Mouse (Mus musculus) stomach, embryonic 14.5 days (tissue): Measurements from ENCODE around the gene Camk2g. TPM values are rescaled to one million over a fixed set of nuclear protein-coding genes. Genes with fewer than 3 reads are reported as not detected.
"Not testable (repeated sequence)": the region's sequence is repeated elsewhere in the genome, so short reads cannot be mapped to it uniquely, and the experiment has no call there.

Experiments
- ATAC-seq: fragments of 200-750 bp; cut with Nextera tagmentation; 2 replicates; pipeline ENCODE4 v1.8.0; 2017; ENCODE audit warnings: low read depth, moderate TSS enrichment; ENCODE audit not compliant: insufficient number of reproducible peaks, insufficient read depth, low FRiP score
- H3K27ac ChIP-seq: fragments of 300-500 bp; sonication (generic); 2 replicates; pipeline ENCODE4 v1.5.1; 2014; ENCODE audit warnings: mild to moderate bottlenecking, low read length, moderate library complexity, mixed read lengths
- H3K27me3 ChIP-seq: fragments of 300-500 bp; sonication (generic); 2 replicates; pipeline ENCODE4 v1.6.1; 2014; ENCODE audit warnings: low read length, control low read depth, mixed read lengths; ENCODE audit not compliant: control insufficient read depth, insufficient read depth
- H3K36me3 ChIP-seq: fragments of 300-500 bp; sonication (generic); 2 replicates; pipeline ENCODE4 v1.6.1; 2014; ENCODE audit warnings: mild to moderate bottlenecking, control low read depth, low read length, moderate library complexity, mixed read lengths; ENCODE audit not compliant: control insufficient read depth, insufficient read depth
- H3K4me1 ChIP-seq: fragments of 300-500 bp; sonication (generic); 2 replicates; pipeline ENCODE4 v1.6.1; 2014; ENCODE audit warnings: low read length, control low read depth, mixed read lengths; ENCODE audit not compliant: control insufficient read depth, insufficient read depth
- H3K4me2 ChIP-seq: fragments of 300-500 bp; sonication (generic); replicated peaks from 2 replicates; pipeline ENCODE4 v1.6.1; 2014; ENCODE audit warnings: low read depth, low read length, control low read depth
- H3K4me3 ChIP-seq: fragments of 300-500 bp; sonication (generic); 2 replicates; pipeline ENCODE4 v1.5.1; 2014; ENCODE audit warnings: low read depth, low read length, control low read depth
- H3K9ac ChIP-seq: fragments of 300-500 bp; sonication (generic); replicated peaks from 2 replicates; pipeline ENCODE4 v1.6.1; 2014; ENCODE audit warnings: low read depth, mild to moderate bottlenecking, control low read depth, low read length, moderate library complexity, mixed read lengths
- H3K9me3 ChIP-seq: fragments of 300-500 bp; sonication (generic); 2 replicates; pipeline ENCODE4 v1.6.1; 2016; ENCODE audit warnings: low read depth, low read length, control low read depth; ENCODE audit not compliant: control insufficient read depth
- WGBS: fragments of 180-500 bp; shearing (Covaris S2); extraction: QIAGEN DNeasy Blood & Tissue Kit; methylation state at CpG from one replicate; pipeline ENCODE4 v1.1.7; 2014; 5-methylcytosine and 5-hydroxymethylcytosine counted together
- polyA plus RNA-seq: library from polyadenylated mRNA; unstranded; fragments of >200 nt; fragmentation: Nextera tagmentation; extraction: Ambion mirVana; gene quantifications from 2 replicates; pipeline ENCODE4 v1.2.1, GENCODE M21; 2014

The Camk2g gene
- polyA plus RNA-seq, 1 experiment from 2014 or later: 53.6 TPM

DNA sequence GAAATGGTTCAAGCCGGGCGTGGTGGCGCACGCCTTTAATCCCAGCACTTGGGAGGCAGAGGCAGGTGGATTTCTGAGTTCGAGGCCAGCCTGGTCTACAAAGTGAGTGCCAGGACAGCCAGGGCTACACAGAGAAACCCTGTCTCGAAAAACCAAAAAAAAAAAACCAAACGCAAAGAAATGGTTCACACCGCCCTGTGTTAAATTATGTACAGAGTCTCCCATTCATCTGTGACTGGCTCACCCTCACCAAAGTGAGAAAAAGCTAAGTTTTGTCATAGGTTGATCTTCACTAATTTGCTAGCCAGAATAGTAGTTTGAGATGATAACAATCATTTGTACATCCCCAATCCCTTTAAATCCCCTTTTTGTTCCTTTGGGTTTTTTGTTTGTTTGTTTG lies 90.4 kb downstream of the Camk2g start:
- WGBS: 7% methylated on average over 8 of the region's 8 CpGs
- H3K9ac ChIP-seq: peak overlapping the region; percentile 74
- not testable (repeated sequence) for ATAC-seq

DNA sequence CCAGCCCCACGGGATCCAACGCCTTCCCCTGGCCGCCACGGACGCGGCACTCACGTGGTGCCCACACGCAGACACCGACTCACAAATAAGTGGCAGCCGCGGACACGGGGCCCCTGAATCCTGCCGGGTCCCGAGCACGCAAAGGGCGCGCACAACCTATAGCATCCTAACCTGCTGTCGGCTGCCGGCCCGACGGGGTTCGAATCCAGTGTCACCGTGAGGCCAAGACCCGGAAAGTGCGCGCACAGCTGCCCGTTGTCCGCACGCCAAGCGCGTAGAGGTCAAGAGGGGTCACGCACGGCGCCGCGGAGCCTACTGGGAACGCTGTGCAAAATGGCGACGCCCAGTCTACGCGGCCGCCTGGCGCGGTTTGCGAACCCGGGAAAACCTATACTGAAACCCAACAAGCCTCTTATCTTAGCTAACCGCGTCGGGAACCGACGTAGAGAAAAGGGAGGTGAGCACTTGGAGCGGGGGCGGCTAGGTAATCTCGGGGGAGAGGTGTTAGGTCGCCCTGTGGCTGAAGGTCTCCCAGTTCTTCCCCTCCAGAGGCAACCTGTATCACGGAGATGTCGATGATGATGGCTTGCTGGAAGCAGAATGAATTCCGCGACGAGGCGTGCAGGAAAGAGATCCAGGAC lies 91.0 kb downstream of the Camk2g start, which contains the start of gene Chchd1:
TSS of gene Chchd1 (plus strand) at position 266 of the 641 bp plus-strand sequence.
- peaks cover 21% of the 10 kb centered on the region; the same call in 1 of the 2 replicates for H3K36me3 ChIP-seq
- H3K27ac ChIP-seq: peak within 1 kb of the TSS; percentile 90
- peak within 1 kb of the TSS; percentile 74 for H3K9ac ChIP-seq
- ATAC-seq: peak; percentile 78
- peak within 1 kb of the TSS; percentile 73 for H3K4me3 ChIP-seq
- H3K4me2 ChIP-seq: peak within 1 kb of the TSS; percentile 62
- peaks cover 25% of the 10 kb centered on the region for H3K4me1 ChIP-seq
- no peaks in the 10 kb centered on the region for H3K27me3 ChIP-seq
- no peaks in the 10 kb centered on the region for H3K9me3 ChIP-seq
- WGBS: under 1% methylated on average over 61 of the region's 61 CpGs

More for the DNA sequence above, 90.4 kb downstream of the Camk2g start:
- H3K9me3 ChIP-seq, H3K27me3 ChIP-seq: not testable (repeated sequence)
- Histone ChIP-seq H3K4me2 (peak overlapping the region; percentile 62), H3K27ac (peak overlapping the region; percentile 90), H3K36me3 (peaks cover 18% of the 10 kb centered on the region; the same call in 1 of the 2 replicates), H3K4me3 (peak overlapping the region; percentile 73), H3K4me1 (peaks cover 21% of the 10 kb centered on the region)

DNA sequence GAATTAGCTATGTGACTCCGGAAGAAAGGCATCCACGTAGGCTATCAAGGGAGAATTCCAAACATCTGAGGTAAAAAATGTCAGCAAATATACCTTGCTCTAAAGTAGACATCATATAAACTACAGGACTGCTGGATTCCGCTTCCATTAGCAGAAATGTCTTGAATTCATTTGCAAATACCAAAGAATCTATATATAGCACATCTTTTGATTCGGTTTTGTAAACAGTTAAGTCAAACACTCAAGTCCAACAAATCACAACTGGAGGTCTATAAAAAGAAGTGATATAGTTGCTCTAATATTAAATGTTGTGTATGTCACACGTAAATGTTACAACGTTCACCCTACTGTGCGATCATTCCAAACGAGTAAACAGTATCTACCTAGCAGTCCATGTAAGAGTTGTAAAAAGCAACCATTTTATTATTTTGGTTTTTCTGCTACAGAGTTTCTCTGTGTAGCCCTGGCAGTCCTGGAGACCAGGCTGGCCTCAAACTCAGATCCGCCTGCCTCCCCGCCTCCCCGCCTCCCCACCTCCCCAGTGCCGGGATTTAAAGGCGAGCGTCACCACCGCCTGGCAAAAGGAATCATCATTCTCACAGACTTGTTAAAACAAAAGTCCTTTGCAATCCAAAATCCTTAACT lies 91.7 kb downstream of the Camk2g start:
- Histone ChIP-seq H3K4me2 (peak overlapping the region; percentile 62), H3K9ac (peak overlapping the region; percentile 74), H3K36me3 (peaks cover 21% of the 10 kb centered on the region; the same call in 1 of the 2 replicates), H3K4me3 (peak overlapping the region; percentile 73), H3K9me3 (no peaks in the 10 kb centered on the region), H3K27me3 (no peaks in the 10 kb centered on the region), H3K4me1 (peaks cover 29% of the 10 kb centered on the region), H3K27ac (peak overlapping the region; percentile 90)
- WGBS: 3% methylated on average over 15 of the region's 15 CpGs
- ATAC-seq: peak; percentile 17; the same call in 1 of the 2 replicates

GRCm38 (mm10) chr14:20701554-20701953 lies 92.3 kb downstream of the Camk2g start:
- no peak overlapping the region for H3K27ac ChIP-seq
- H3K9ac ChIP-seq: no peak overlapping the region
- no peaks in the 10 kb centered on the region for H3K9me3 ChIP-seq
- H3K4me1 ChIP-seq: peaks cover 35% of the 10 kb centered on the region
- peak overlapping the region; percentile 62 for H3K4me2 ChIP-seq
- WGBS: 74% methylated on average over 8 of the region's 8 CpGs
- H3K36me3 ChIP-seq: peaks cover 21% of the 10 kb centered on the region; the same call in 1 of the 2 replicates
- H3K4me3 ChIP-seq: peak overlapping the region; percentile 73; the same call in 1 of the 2 replicates
- no peak for ATAC-seq
- no peaks in the 10 kb centered on the region for H3K27me3 ChIP-seq

DNA sequence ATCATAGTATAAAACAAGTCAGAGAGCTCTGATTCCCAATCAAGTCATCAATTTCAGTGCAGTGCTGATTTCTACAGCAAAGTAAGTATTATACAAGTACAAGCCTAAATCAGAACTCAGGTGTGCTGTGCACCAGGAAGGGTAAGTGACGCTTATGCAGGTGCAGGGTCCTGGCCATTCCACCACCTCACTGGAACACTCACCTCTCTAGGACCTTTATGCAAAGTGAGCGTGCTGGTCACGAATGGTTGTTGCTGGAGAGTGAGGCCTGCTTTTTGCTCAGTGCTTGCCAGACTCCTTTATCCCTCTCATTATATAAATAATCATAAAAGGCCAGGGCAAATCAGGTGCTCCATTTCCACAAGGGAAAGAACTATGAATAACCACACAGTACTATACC lies 93.5 kb downstream of the Camk2g start:
- Histone ChIP-seq H3K27ac (no peak overlapping the region), H3K27me3 (no peaks in the 10 kb centered on the region), H3K4me1 (peaks cover 43% of the 10 kb centered on the region), H3K36me3 (peaks cover 21% of the 10 kb centered on the region; the same call in 1 of the 2 replicates), H3K9ac (no peak overlapping the region), H3K4me2 (no peak overlapping the region), H3K9me3 (no peaks in the 10 kb centered on the region), H3K4me3 (no peak overlapping the region)
- 73% methylated on average over 3 of the region's 3 CpGs for WGBS
- no peak for ATAC-seq

DNA sequence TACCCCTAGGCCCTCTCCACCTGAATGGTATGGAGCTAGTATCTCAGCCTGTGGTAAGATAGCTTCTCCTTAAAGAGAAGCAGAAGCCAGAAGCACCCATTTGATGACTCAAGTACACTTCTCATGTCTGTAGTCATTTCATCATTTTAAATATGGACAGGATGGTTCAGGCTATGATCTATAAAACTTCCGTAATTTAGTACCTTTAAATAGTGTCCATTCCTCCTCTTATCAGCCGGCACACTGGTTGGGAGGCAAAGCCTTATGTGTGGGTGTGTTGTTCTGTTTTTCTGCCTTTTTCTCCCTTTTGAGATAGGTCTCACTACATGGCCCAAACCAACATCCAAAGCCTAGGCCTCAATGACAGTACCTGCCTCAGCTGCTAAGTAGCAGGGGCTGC lies 95.4 kb downstream of the Camk2g start:
- Histone ChIP-seq H3K9ac (no peak overlapping the region), H3K4me3 (no peak overlapping the region), H3K4me1 (peaks cover 40% of the 10 kb centered on the region), H3K27ac (no peak overlapping the region), H3K9me3 (no peaks in the 10 kb centered on the region), H3K27me3 (no peaks in the 10 kb centered on the region), H3K36me3 (peaks cover 19% of the 10 kb centered on the region), H3K4me2 (no peak overlapping the region)
- no peak for ATAC-seq
- 94% methylated on average over 2 of the region's 2 CpGs for WGBS

GRCm38 (mm10) chr14:20696986-20697385 lies 96.9 kb downstream of the Camk2g start:
- H3K27me3 ChIP-seq: no peaks in the 10 kb centered on the region
- ATAC-seq: no peak
- 16% methylated on average over 1 of the region's 1 CpGs for WGBS
- peak overlapping the region; percentile 82 for H3K4me3 ChIP-seq
- no peak overlapping the region for H3K27ac ChIP-seq
- no peaks in the 10 kb centered on the region for H3K9me3 ChIP-seq
- H3K9ac ChIP-seq: no peak overlapping the region
- peaks cover 34% of the 10 kb centered on the region for H3K36me3 ChIP-seq
- peak overlapping the region; percentile 78 for H3K4me2 ChIP-seq
- H3K4me1 ChIP-seq: peaks cover 39% of the 10 kb centered on the region

DNA sequence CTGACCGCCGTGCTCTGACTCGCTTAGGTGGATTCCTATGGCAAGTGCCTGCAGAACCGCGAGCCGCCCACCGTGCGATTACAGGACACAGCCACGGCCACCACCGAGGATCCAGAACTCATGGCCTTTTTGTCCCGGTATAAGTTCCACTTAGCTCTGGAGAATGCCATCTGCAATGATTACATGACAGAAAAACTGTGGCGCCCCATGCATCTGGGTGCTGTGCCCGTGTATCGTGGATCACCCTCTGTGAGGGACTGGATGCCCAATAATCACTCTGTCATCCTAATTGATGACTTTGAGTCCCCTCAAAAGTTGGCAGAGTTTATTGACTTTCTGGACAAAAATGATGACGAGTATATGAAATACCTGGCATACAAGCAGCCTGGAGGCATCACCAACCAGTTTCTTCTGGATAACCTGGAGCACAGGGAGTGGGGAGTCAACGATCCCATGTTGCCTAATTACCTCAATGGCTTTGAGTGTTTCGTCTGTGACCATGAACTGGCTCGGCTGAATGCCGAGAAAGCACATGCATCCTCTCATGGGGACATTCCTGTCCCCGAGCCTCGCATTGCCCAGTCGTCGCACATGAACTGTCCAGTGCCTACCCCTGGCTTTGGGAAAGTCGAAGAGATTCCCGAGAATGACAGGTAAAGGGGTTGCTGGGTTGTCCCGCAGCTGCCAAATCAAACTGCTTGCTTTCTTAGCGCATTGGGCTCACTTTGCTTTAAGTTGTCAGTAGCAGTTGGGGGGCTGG lies 97.9 kb downstream of the Camk2g start:
- Histone ChIP-seq H3K27ac (peak overlapping the region; percentile 98), H3K27me3 (no peaks in the 10 kb centered on the region), H3K36me3 (peaks cover 44% of the 10 kb centered on the region), H3K4me3 (peak overlapping the region; percentile 82), H3K9me3 (no peaks in the 10 kb centered on the region), H3K4me1 (peaks cover 31% of the 10 kb centered on the region), H3K4me2 (peak overlapping the region; percentile 78), H3K9ac (peak overlapping the region; percentile 82)
- WGBS: 14% methylated on average over 27 of the region's 27 CpGs
- ATAC-seq: no peak
